Mouse (Mus musculus) heart, postnatal 10 days (tissue): ENCODE results near the gene Gm19684. TPM values are rescaled to one million over a fixed set of nuclear protein-coding genes. Genes with fewer than 3 reads are reported as not detected.
"Not testable (repeated sequence)": the region's sequence is repeated elsewhere in the genome, so short reads cannot be mapped to it uniquely, and the experiment has no call there.

Source experiments
- DNase-seq, 2 experiments: peaks; one replicate each; pipeline ENCODE4 v3.0.0; 2021
- intact Hi-C: fragments of 180-260 bp; cut with DNase I; formaldehyde crosslinking; loops from one replicate; pipeline ENCODE4 v1.15.1; 2025
- total RNA-seq, 2 experiments: library from RNA; stranded (reverse); gene quantifications; 2 replicates each; pipeline ENCODE4 v1.2.3; 2021

Gm19684 gene
- under 1 TPM in 1 of 2 experiments, not detected in 1; 0.26 TPM for total RNA-seq

DNA sequence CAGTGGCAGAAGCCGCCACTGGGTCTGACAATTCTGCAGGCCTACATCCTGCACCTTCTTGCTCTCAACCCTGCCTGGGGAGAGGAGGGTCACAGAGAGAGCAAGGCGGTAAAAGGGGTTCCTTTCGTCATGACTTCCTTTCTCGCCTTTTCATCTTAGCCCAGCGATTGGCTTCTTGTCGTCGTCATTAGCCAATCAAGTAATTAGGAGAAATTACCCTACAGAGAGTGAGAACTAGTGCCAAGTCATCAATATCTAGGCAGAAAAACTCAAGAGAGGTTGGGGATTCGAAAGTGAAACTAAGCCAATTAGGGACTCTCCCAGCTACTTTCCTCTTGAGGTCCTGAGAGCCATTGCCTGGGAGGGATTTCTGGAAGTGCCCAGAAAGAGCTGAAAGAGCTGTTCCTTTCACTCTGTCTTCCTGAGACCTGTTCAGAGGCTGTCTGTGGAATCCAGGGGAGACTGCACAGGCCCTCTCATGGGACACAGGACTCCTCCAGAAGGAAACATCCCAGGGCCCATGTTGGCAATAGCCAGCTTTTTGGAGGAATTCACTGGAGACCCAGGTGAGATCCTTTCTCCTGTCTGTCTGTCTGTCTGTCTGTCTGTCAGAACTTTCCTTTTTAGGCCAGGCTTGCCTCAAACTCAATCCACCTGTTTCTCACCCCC is at the start of gene Gm19684:
Gene Gm19684 (plus strand): TSS at position 327 of the 669 bp plus-strand sequence.
- DNase-seq, result peak; percentile 66 to 67
- intact Hi-C loops, result not testable (repeated sequence)

DNA sequence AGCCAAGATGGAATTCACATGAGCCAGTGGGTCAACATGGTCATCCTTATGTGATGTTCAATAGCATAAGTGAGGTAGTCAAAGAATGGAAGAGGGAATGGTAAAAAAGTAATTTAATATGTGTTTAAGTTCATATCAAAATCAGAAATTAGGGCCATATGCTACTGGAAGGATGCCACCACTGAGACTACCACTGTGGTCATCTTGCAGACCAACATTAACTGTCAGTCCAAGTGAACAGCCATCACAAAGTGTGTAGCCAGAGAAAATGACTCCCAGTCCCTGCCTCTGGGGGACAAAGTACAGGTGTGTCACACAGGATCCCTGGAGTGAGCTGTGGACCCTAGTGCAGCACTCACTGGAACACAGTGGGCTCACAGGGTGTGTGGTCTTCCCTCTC is 39.6 kb upstream of the Gm19684 start:
- DNase-seq, intact Hi-C loops: not testable (repeated sequence)

GRCm38 (mm10) chr17:36082519-36083232 is 38.8 kb upstream of the Gm19684 start:
- peak in 1 of 2 experiments; percentile 7 for DNase-seq
- intact Hi-C loops, result not testable (repeated sequence)

GRCm38 (mm10) chr17:36083266-36083869 is 38.1 kb upstream of the Gm19684 start:
- peak in 1 of 2 experiments; percentile 23 for DNase-seq
- intact Hi-C loops, result no loop called here

DNA sequence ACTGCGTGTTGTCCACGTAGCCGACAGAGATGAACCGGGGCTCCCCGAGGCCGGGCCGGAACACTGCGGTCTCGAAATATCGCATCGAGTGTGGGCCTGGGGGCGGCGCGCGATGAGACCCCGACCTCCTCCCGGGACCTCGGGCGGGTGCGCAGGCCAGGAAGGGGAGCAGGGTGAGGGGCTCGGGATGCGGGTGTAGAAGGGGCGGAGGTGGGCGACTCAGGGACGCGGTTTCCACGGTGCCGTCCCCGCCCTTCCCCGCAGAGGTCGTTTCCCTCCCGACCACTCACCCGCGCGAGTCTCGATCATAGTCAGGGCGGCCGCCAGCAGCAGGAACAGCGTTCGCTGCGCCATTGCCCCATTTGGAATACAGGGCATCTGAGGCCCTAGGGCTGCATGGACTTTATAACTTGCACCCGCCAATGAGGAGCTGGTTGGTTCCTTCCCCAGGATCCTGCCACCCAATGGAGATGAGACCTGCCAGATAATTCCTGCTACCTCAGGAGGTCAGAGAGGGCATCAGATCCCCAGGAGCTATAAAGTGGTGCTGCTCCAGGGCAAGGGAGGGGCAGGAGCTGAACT is 37.5 kb upstream of the Gm19684 start:
- DNase-seq, result no peak
- intact Hi-C loops, result no loop called here

GRCm38 (mm10) chr17:36085976-36086375 is 35.5 kb upstream of the Gm19684 start:
- intact Hi-C loops, result loop anchor here (5.0 kb wide), 1 partner anchor 121 kb away; no protein-coding TSS in a partner anchor
- not testable (repeated sequence) for DNase-seq

GRCm38 (mm10) chr17:36091933-36092332 is 29.5 kb upstream of the Gm19684 start:
- intact Hi-C loops, DNase-seq: not testable (repeated sequence)

DNA sequence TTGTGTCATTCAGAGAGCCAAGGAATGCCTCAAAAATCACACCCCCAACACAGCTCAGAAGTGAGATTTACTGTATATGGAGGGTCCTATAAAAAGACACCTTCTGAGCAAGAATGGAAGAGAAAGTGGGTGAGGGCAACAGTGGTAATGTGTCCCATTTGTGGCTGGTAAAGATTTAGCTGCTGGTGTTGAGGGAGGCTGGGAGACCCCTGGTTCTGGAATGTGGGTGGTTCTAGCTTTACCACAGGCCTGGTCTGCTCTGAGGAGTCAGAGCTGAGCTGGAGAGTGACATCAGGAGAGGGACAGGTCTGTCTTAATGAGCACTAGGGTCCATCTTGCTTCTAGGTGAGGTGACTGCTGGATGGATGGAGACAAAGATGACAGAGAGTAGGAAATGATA is 29.0 kb upstream of the Gm19684 start:
- intact Hi-C loops, DNase-seq: not testable (repeated sequence)

GRCm38 (mm10) chr17:36093936-36094335 is 27.5 kb upstream of the Gm19684 start:
- DNase-seq, result no peak
- intact Hi-C loops, result no loop called here

DNA sequence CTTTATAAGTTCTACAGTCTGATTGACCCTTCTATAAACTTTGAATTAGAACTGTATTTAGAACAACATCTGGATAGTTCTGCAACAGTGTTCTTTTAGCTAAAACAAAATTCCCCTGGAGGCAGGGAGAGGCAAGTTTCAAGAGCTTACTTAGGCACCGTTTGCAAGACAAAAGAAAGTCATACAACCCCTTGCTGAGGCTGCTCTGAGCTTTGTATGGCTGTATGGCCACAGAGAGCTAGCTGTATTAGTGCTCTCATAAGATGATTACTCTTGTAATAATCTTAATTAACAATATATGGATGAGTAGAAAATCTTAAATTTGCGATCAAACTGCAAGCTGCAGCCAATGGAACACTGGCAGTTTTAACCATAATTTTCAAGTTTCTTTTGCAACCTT is 21.9 kb upstream of the Gm19684 start:
- DNase-seq, intact Hi-C loops: not testable (repeated sequence)

GRCm38 (mm10) chr17:36102091-36102490 is 19.4 kb upstream of the Gm19684 start:
- intact Hi-C loops, DNase-seq: not testable (repeated sequence)

- intact Hi-C loops, result loop anchor here (5.0 kb wide), 2 partner anchors 113 to 173 kb away; no protein-coding TSS in a partner anchor
- not testable (repeated sequence) for DNase-seq
Observed at GRCm38 (mm10) chr17:36110129-36110528, 11.3 kb upstream of the Gm19684 start.

- intact Hi-C loops, result loop anchor here (5.0 kb wide), 2 partner anchors 114 to 174 kb away; no protein-coding TSS in a partner anchor
- DNase-seq, result peak; percentile 7 to 20
Observed at GRCm38 (mm10) chr17:36110641-36111509, 10.6 kb upstream of the Gm19684 start.

- intact Hi-C loops, result loop anchor here (5.0 kb wide), 2 partner anchors 114 to 174 kb away; no protein-coding TSS in a partner anchor
- DNase-seq, result peak; percentile 27 to 37
Observed at GRCm38 (mm10) chr17:36111510-36111868, 10.0 kb upstream of the Gm19684 start.

- peak; percentile 25 to 49 for DNase-seq
- intact Hi-C loops, result loop anchor here (5.0 kb wide), 2 partner anchors 117 to 177 kb away; no protein-coding TSS in a partner anchor
Observed at GRCm38 (mm10) chr17:36113979-36114593, 7.4 kb upstream of the Gm19684 start.

DNA sequence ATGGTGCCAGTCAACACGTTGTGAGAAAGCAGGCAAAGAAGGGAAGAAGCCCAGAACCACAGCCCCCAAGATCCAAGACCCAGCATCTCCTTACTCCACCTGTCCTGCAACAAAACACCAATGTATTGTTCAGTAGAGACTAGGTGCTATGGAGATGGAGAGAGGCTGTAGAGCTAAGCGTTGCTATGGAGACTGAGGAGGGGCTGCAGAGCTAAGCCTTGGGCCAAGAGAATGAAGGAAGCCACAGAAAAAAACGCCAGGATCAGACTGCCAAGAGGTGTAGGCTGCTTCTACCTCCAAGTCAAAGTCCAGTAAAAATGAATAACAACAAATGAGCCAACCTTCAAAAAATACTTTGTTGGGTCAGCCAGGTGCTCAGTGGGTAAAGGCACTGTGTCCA is 4.9 kb upstream of the Gm19684 start:
- intact Hi-C loops, DNase-seq: not testable (repeated sequence)

- intact Hi-C loops, DNase-seq: not testable (repeated sequence)
Observed at GRCm38 (mm10) chr17:36120839-36121238, 639 bp upstream of the Gm19684 start.

- DNase-seq, intact Hi-C loops: not testable (repeated sequence)
Observed at GRCm38 (mm10) chr17:36124111-36124510, 2.6 kb downstream of the Gm19684 start.

GRCm38 (mm10) chr17:36128525-36128924 is 7.0 kb downstream of the Gm19684 start:
- DNase-seq, intact Hi-C loops: not testable (repeated sequence)
